Mouse (Mus musculus): Measurements from ENCODE around the gene Ptger2.
"Not testable (repeated sequence)": the region's sequence is repeated elsewhere in the genome, so short reads cannot be mapped to it uniquely, and the experiment has no call there.

Gene Ptger2

DNA sequence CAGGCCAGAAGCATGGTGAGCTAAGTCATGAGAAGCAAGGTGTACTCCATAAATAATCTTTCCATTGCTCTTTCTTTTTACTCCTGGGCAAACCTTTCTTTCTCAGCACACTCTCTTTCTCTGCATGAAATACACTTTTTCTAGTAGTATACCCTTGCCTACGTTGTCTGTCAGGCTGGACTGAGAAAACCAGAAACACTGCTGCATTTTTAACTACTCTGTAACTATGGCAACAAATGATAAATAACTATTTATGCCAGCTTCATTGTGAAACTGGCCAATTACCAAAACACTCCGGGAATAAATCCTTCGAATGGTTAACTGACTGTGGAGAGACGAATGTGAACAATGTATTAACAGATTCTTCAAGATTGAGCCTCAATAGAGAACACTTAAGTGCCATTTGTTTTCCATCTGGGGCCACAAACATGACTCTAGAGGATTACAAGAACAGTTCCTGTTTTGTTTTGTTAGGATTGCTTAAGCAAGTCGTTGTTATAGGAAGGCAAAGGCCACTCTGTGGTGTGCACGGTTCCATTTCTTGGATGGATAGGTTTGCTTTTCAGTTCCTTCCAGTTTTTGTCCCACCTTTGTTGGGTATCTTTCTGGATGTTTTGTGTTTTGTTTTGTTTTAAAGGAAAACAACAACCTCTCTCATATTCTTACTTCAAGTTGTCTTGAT lies at the start of gene Ptger2:
Gene Ptger2, plus strand, starts transcription at position 522 of the 682 bp plus-strand sequence.
- not testable (repeated sequence) for DNase-seq (ENCODE audit: low read depth, low spot score)

DNA sequence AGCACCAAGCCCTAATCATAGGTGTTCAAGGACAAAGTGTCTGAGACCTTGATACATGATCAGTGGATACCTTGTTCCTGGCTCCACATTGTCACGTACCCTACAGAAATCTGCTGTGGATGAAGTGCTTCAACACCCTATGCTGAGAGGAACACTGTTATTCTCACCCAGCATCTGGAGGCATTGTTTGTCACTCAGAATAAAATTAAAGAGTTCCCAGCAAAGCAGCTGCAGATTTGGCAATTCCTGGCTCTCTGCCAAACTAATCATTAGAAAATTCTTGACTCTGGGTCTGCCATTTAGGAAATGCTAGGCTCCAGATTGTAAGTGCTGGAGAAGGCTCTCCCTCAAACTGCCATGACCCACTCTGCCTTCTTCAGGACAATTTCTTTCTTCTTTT lies 27.2 kb upstream of the Ptger2 start:
- DNase-seq (ENCODE audit: low read depth, low spot score): no peak

DNA sequence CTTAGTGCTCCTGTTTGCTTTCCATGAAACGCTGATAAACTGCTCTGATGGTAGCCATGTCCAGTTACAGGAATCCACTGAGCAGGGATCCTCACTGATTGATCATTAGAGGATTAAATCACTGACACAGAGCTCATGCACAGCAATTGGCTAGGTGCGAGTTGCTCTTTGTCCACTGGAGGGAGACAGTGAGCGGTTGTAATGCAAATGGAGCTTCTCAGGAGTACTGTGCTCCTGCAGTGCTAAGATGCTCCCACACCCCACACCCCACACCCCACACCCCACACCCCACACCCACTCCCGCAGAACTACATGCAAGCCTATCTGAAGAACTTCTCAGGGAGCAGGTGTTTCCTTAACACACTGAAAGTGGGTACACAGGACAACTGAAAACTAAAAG lies 10.7 kb upstream of the Ptger2 start:
- DNase-seq (ENCODE audit: low read depth, low spot score): peak; percentile 66

DNA sequence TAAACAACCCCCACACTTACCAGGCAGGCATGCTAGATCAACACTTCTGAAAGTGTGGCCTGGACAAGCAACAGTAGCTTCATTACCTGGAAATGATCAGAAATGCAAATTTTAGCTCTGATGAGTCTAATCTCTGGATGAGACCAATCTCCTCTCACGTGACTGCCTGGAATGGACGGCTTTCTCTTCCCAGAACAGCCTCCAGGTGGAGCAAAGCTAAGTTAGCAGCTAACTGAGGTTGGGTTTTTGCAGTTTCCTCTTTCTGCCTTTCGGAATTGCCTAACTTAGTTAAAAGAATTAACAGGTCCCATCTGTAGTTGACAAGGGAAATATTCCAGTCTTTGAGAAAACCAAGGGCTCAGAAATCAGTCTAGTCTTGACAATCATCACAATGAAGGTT lies 8.1 kb upstream of the Ptger2 start:
- DNase-seq (ENCODE audit: low read depth, low spot score): peak; percentile 54

DNA sequence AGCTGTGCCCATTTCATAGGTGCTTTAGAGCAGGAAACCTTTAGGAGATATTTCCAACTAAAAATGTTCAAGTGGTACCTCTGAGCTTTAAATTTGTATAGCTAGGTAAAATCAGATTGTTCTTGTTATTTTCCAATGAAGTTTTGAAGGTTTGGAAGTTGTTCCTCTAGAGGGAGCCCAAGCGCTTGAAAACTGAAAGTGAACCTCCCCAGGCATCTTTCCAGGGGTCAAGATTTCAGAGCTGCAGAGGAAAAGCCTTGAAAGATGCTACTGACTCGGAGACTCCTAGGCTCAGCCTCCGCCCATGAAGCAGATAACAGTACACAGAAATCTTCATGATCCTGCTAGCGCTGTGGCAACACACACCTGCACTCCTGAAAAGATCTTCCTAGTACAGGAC lies 6.5 kb upstream of the Ptger2 start:
- DNase-seq (ENCODE audit: low read depth, low spot score): peak; percentile 54

DNA sequence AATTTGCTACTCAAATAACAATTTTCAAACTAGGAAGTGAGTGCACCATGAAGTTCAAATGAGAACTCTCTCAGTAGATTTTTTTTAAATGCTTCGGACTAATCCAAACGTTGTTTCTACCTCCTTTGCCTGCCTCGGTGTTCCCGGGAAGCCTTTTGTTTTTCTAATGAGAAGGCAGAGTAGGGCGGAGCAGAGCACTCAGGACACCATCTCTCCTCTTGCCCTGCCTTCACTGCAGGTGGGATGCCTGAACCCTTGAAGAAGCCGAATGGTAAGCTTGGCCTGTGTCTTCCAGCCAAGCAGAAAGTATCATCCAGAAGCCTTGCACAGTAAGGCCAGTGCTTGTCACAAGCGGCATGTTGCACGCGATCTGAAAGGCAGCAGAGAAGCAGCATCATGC lies 3.9 kb upstream of the Ptger2 start:
- DNase-seq (ENCODE audit: low read depth, low spot score): peak; percentile 82

DNA sequence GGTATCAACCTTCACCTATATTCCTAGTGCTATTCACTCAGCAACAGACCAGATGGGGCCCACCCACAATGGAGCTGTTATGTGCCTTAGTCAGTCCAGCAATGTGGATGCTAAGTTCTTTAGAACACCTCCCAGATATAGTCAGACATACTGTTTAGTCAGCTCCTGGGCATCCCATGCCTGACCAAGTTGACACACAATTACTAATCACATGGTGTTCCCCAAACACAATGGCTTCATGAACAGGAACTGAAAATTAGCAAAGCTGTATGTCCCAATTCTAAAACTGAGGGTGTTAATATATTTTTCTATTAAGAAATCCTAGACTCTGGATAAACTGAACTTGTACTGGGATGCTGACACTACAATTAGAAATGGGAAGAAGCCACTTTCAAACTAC lies 1.7 kb upstream of the Ptger2 start:
- DNase-seq (ENCODE audit: low read depth, low spot score): no peak

DNA sequence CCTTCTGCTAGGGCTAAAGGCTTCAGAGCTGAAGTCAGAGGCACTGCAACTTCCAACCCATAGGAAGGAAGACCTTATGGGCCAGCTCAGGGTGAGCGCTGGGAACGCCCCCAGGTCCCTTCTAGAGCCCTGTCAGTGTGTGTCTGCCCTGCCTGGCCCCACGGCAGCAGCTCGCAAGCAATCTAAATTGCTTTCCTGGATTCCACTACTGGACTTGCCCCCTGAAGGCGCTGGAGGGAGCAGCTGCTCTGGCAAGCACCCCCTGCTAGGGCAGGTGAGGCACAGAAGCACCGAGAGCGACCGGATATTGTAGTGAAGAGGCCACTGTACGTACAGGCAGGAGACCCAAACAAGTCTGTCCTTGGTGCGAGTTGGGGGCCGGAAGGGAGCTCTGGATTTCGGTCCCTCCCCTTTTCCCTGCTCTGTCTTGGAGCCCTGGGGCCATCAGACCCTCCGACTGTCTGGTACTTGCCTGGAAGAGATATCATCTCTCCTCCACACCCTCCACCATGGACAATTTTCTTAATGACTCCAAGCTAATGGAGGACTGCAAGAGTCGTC lies 541 bp downstream of the Ptger2 start:
- DNase-seq (ENCODE audit: low read depth, low spot score): peak; percentile 33

DNA sequence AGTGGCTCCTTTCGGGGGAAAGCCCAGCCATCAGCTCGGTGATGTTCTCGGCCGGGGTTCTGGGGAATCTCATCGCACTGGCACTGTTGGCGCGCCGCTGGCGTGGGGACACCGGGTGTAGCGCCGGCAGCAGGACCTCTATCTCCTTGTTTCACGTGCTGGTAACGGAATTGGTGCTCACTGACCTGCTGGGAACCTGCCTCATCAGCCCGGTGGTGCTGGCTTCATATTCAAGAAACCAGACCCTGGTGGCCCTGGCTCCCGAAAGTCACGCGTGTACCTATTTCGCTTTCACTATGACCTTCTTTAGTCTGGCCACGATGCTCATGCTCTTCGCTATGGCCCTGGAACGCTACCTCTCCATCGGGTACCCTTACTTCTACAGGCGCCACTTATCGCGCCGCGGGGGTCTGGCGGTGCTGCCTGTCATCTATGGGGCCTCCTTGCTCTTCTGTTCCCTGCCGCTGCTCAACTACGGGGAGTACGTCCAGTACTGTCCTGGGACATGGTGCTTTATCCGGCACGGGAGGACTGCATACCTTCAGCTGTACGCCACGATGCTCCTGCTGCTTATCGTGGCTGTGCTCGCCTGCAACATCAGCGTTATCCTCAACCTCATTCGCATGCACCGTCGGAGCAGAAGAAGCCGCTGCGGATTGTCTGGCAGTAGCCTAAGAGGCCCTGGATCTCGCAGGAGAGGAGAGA lies 1.2 kb downstream of the Ptger2 start:
- DNase-seq (ENCODE audit: low read depth, low spot score): peak; percentile 22

DNA sequence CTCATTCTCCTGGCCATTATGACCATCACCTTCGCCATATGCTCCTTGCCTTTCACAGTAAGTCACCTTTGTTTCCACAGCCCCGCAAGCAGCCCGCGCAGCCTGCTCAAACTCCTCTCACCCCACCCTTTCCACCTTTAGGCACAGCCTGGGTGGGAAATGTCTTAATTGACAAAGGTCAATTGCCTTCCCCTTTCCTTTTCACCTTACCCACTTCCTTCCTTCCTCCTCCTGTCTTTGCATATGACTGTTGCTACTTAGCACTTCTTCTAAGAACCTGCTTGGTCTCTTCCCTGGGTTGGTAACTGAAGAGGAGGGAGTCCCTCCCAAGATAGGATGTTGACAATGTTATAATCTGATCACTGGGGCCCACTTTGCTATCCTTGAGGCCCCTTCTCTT lies 1.8 kb downstream of the Ptger2 start:
- DNase-seq (ENCODE audit: low read depth, low spot score): peak; percentile 59

DNA sequence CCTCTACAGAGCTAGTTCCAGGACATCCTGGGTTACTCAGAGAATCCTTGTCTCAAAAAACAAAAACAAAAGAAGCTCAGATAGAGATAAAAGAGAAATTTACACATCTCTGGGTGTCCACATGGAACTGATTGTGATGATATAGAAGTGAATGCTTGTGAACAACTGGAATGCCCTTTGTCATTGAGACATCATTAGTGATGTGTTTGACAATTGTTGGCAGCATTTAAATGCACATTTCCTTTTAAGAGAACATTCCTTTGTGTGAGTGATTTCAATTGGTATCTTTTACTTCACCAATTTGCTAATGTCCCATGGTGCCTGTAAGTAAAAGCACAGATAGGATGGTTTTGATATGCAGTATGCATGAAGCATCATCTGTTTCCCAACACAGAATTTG lies 6.3 kb downstream of the Ptger2 start:
- DNase-seq (ENCODE audit: low read depth, low spot score): peak; percentile 77

DNA sequence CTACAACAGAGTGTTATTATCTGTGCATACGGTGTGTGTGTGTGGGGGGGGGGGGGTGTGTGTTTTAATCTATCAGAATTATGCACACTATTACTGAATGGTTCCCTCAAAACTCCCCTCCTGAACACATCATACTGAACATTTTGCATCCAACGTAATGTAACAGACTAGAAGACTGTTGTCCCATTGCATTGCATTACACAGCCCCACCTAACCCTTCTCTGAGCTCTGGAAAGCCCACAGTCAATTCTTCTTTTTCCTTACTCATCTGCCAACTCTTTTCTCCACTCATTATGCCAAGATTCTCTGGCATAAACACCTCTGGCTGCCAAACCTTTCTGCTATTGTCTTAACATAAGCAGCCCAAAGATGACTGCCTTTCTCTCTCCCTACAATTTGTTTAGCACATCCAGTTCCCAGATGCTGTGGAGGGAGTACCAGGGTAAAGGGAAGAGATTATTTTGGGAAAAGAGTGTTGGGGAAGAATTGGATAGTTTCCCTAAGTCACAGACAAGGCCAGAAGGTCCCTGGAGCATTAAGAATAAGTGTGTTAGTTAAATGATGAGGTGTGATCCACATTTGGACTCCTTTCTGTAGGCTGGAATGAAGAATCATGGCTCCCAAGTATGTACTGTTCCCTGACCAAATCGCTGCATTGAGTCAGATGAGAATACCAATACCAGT lies 12.2 kb downstream of the Ptger2 start:
- DNase-seq (ENCODE audit: low read depth, low spot score): no peak

DNA sequence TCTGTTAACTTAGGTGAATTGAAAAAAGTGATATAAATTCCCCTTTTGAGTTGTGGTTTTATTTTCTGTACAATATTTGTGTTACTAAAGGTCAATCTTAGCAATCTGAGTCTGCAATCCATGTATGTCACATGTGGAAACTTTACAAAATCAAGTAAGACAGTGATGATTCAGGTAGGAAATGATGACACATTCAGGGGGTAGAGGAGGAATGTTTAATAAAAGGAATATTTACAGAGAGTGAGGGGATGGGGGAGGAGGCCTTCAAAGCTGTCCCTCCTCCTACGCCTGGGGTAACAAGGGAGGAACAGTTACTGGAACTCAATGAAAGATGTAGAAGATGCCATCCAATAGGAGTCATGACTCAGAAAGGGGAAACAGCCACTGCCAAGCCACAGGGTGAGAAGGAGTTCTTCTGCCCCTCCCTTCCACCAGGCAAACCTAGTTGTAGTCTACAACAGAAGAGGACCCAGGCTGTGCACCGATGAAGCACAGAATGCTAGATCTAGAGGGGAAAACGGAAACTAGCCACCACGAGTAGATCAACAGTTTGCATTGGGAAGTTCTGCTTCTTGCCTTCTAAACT lies 17.8 kb downstream of the Ptger2 start:
- no peak for DNase-seq (ENCODE audit: low read depth, low spot score)

DNA sequence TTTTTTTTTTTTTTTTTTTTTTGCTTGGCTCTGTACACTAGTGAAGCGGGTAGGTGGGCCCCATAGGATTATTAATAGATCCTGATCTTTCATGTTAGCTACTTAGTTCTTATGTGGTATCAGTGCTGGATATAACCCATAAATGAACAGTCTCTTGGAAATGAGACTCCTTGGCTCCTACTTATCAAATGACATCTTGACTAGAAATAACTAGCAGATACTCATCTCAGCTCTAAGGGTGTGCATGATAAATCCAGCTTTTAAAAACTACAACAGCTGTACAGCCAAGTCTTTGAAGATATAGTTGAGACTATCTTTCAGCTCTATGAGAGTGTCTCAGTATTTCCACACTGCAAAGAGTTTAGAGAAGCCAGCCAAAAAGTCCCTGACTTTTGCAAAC lies 21.2 kb downstream of the Ptger2 start:
- DNase-seq (ENCODE audit: low read depth, low spot score): no peak

DNA sequence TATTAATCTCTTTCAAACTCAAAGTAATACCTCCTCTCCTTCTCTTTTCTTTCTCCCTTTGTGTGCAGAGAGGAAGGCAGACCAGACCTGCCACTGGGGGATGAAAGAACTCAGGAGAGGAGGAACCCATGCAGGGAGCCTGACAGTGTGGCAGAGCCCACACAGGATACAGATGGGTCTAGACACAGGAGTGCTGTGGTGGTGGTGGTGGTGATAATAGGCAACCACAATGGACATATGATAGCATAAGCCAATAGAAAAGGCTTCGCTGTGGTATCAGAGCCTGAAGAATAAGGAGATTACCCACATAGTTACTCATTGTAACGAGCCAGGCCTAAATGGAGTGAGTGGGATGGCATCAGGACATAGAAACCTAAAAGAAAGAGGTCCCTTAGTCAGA lies 23.3 kb downstream of the Ptger2 start:
- DNase-seq (ENCODE audit: low read depth, low spot score): no peak

DNA sequence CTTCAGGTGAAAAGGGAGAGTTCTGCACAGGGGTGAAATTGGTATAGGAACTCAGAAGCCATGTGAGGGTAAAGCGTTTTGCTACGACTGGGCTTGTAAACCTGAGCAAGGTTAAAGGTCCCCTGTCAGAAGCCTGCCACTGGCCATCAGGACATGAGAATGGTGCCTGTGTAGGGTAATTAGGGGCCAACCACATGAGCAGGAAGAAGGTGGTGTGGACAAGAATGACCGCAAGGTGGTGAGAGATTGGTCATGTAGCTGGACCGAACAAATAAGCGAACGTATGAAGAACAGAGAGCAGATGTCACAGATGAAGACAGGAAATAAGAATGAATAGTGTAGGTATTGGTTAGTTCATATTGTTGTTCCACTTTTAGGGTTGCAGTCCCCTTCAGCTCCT lies 23.7 kb downstream of the Ptger2 start:
- DNase-seq (ENCODE audit: low read depth, low spot score): no peak

DNA sequence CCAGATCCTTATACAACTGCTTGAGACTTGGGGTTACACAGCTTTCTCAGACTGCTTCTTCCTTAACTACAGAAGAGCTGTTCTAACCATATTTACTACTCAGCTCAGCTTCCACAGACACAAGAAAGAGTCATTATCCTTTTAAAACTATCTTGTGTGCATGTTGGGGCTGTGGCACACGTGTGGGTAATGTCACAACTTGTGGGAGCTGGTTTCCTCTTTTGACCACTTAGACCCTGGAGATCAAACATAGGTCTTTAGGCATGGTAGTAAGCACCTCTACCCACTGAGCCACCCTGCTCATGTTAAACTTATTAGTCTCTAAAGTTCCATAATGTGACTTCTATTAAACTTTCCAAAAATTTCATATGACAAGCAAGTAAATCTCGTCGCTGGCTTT lies 33.6 kb downstream of the Ptger2 start:
- DNase-seq (ENCODE audit: low read depth, low spot score): no peak

DNA sequence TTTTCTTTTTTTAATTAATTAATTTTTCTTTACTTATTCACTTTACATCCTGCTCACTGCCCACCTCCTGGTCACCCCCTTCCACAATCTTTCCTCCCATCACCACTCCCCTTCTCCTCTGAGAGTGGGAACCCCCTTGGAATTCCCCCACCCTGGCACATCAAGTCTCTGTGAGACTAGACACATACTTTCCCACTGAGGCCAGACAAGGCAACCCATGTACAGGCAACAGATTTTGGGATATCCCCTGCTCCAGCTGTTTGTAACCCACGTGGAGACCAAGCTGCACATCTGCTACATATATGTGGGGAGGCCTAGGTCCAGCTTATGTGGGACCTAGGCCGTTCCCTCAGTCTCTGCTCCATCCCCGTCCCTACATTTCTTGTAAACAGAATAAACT lies 46.3 kb downstream of the Ptger2 start:
- no peak for DNase-seq (ENCODE audit: low read depth, low spot score)

DNA sequence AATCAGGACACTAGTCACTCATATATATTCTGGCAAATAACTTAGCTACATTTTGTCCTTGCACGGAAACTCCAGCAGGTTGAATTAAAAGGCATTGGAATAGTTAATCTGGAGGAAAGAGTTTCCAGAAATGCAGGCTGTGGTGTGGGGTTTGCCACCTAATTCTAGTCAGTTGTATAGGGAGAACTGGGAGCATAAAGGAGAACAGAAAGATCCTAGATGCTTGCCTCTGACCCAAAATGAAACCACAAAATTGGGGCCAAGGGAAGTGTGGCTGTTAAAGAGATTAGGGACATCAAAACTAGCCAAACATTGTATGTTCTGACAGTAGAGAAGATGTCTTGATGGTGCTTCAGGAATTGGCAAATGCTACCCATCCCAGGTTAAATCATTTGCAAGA lies 48.6 kb downstream of the Ptger2 start:
- no peak for DNase-seq (ENCODE audit: low read depth, low spot score)

DNA sequence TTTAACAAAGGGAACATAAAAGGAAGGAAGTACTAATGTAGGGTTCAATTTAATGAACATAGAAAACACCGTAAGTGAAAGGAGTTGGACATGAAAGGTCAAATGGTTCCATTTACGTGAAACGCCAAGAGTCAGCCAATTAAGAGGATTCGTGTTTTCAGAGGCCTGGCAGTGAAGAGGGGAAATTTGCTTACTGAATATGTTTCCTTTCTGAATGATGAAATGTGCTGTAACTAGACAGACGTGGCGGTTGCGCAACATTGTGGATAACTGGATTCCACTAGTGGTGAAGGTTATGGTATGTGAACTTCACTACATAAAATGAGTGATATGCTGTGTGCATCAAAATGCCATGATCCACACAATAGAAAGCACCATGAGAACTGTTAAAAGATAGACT lies 50.1 kb downstream of the Ptger2 start:
- no peak for DNase-seq (ENCODE audit: low read depth, low spot score)

DNA sequence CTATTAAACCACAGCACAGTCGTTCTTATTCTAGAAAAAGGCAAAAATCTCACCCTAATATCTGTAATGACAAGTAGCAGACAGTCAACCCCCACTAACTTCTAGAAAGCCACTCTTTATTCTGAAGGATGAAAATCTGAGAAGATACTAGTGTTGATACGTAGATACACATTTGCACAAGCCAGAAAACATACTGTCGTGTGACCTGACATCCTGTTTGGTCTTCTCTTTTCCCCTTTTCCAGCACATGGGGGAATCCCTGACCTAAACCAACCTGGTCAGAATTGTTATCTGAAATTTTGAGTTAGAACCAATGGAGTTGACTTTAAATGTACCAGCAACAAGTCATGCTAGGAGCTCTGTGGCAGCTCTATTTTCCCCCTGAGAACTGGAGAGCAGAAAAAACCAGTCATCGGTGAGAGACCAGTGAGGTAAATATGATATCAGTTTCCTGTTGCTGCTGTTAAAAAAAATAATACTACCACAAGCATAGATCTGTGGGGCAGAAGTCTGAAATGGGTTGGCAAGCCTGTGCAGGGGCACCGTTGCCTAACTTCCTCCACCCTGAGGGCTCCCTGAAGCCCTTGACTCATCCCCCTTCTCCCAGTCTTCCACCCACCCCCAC lies 53.0 kb downstream of the Ptger2 start:
- DNase-seq (ENCODE audit: low read depth, low spot score): no peak

DNA sequence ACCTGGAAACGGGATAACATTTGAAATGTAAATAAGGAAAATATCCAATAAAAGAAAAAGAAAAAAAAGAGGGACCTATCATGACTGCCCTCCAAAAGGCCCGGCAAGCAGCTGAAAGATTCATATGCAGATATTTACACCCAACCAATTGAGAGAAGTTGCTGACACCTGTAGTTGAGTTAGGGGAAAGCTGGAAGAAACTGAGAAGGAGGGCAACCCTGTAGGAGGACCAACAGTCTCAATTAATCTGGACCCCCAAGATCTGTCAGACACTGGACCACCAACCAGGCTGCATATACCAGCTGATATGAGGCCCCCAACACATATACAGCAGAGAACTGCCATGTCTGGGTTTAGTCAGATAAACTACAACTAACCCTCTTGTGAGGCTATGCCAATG lies 60.1 kb downstream of the Ptger2 start:
- no peak for DNase-seq (ENCODE audit: low read depth, low spot score)

Data from ES-CJ7 (cell line).